Mouse (Mus musculus) mesoderm, embryonic 11.5 days (tissue): Measurements from ENCODE around the gene Slc16a1.
"Not testable (repeated sequence)": the region's sequence is repeated elsewhere in the genome, so short reads cannot be mapped to it uniquely, and the experiment has no call there.

Experiments
- DNase-seq: peaks from one replicate; pipeline ENCODE4 v3.0.0-alpha.2; 2012; ENCODE audit warnings: low read depth, low spot score

Slc16a1 gene

GRCm38 (mm10) chr3:104674329-104675220, 36.1 kb downstream of the Slc16a1 start:
- DNase-seq = peak; percentile 47

- DNase-seq = peak; percentile 80
These were observed 36.9 kb downstream of the Slc16a1 start for GRCm38 (mm10) chr3:104675258-104675851.

- no peak for DNase-seq
These were observed 39.3 kb downstream of the Slc16a1 start for GRCm38 (mm10) chr3:104677781-104678180.

- DNase-seq = no peak
These were observed 40.4 kb downstream of the Slc16a1 start for GRCm38 (mm10) chr3:104678826-104679225.

GRCm38 (mm10) chr3:104682671-104683504, 44.4 kb downstream of the Slc16a1 start:
- DNase-seq = peak; percentile 83

GRCm38 (mm10) chr3:104700751-104701335, 62.4 kb downstream of the Slc16a1 start:
- DNase-seq = peak; percentile 93

GRCm38 (mm10) chr3:104701761-104702160, 63.3 kb downstream of the Slc16a1 start:
- no peak for DNase-seq

- no peak for DNase-seq
These were observed 65.5 kb downstream of the Slc16a1 start for GRCm38 (mm10) chr3:104703941-104704340.

- no peak for DNase-seq
These were observed 68.0 kb downstream of the Slc16a1 start for GRCm38 (mm10) chr3:104706446-104706845.

GRCm38 (mm10) chr3:104706951-104707771, 68.7 kb downstream of the Slc16a1 start:
- DNase-seq = not testable (repeated sequence)

- not testable (repeated sequence) for DNase-seq
These were observed 69.3 kb downstream of the Slc16a1 start for GRCm38 (mm10) chr3:104707772-104708144.
